Mouse (Mus musculus): ENCODE measurements around the gene Sorbs1. TPM values are rescaled to one million over a fixed set of nuclear protein-coding genes. Genes with fewer than 3 reads are reported as not detected.

The Sorbs1 gene
- polyA plus RNA-seq, 1 experiment from 2014 or later, result 35.7 TPM

GRCm38 (mm10) chr19:40259485-40259884 is 254.1 kb downstream of the Sorbs1 start:
- 91% methylated on average over 1 of the region's 1 CpGs for WGBS
- Histone ChIP-seq H3K4me1 (ENCODE audit: control insufficient read depth, insufficient read depth, low read length) (no peaks in the 10 kb centered on the region), H3K27me3 (ENCODE audit: control insufficient read depth, insufficient read depth, low read length) (no peaks in the 10 kb centered on the region), H3K27ac (replicated peaks; ENCODE audit: low read depth, low read length) (no peak overlapping the region), H3K4me3 (ENCODE audit: low read depth, low read length) (no peak overlapping the region), H3K4me2 (ENCODE audit: low read depth, low read length) (no peak overlapping the region), H3K9ac (replicated peaks; ENCODE audit: low read length) (no peak overlapping the region), H3K9me3 (replicated peaks; ENCODE audit: control insufficient read depth, low read length) (no peaks in the 10 kb centered on the region), H3K36me3 (replicated peaks; ENCODE audit: control insufficient read depth, insufficient read depth, low read depth, low read length) (no peaks in the 10 kb centered on the region)
- ATAC-seq (replicated peaks; ENCODE audit: insufficient number of reproducible peaks, low FRiP score, low TSS enrichment, low read depth) (no peak; the same call in 1 of the 2 replicates), DNase-seq (ENCODE audit: low spot score) (no peak)

- H3K4me3 ChIP-seq (ENCODE audit: low read depth, low read length), result no peak overlapping the region
- 51% methylated on average over 4 of the region's 4 CpGs for WGBS
- H3K27me3 ChIP-seq (ENCODE audit: control insufficient read depth, insufficient read depth, low read length), result no peaks in the 10 kb centered on the region
- no peaks in the 10 kb centered on the region for H3K36me3 ChIP-seq (replicated peaks; ENCODE audit: control insufficient read depth, insufficient read depth, low read depth, low read length)
- no peak overlapping the region for H3K4me2 ChIP-seq (ENCODE audit: low read depth, low read length)
- no peaks in the 10 kb centered on the region for H3K4me1 ChIP-seq (ENCODE audit: control insufficient read depth, insufficient read depth, low read length)
- ATAC-seq (replicated peaks; ENCODE audit: insufficient number of reproducible peaks, low FRiP score, low TSS enrichment, low read depth) (no peak), DNase-seq (ENCODE audit: low spot score) (no peak)
- H3K9me3 ChIP-seq (replicated peaks; ENCODE audit: control insufficient read depth, low read length), result no peaks in the 10 kb centered on the region
- H3K27ac ChIP-seq (replicated peaks; ENCODE audit: low read depth, low read length), result no peak overlapping the region
- no peak overlapping the region for H3K9ac ChIP-seq (replicated peaks; ENCODE audit: low read length)
Observed at GRCm38 (mm10) chr19:40257396-40257795, 256.2 kb downstream of the Sorbs1 start.

- H3K27me3 ChIP-seq (ENCODE audit: control insufficient read depth, insufficient read depth, low read length), result no peaks in the 10 kb centered on the region
- H3K9me3 ChIP-seq (replicated peaks; ENCODE audit: control insufficient read depth, low read length), result no peaks in the 10 kb centered on the region
- DNase-seq (ENCODE audit: low spot score), result no peak
- H3K4me2 ChIP-seq (ENCODE audit: low read depth, low read length), result no peak overlapping the region
- no peak overlapping the region for H3K27ac ChIP-seq (replicated peaks; ENCODE audit: low read depth, low read length)
- no peaks in the 10 kb centered on the region for H3K4me1 ChIP-seq (ENCODE audit: control insufficient read depth, insufficient read depth, low read length)
- ATAC-seq (replicated peaks; ENCODE audit: insufficient number of reproducible peaks, low FRiP score, low TSS enrichment, low read depth), result no peak
- 69% methylated on average over 2 of the region's 2 CpGs for WGBS
- no peaks in the 10 kb centered on the region for H3K36me3 ChIP-seq (replicated peaks; ENCODE audit: control insufficient read depth, insufficient read depth, low read depth, low read length)
- no peak overlapping the region for H3K4me3 ChIP-seq (ENCODE audit: low read depth, low read length)
- H3K9ac ChIP-seq (replicated peaks; ENCODE audit: low read length), result no peak overlapping the region
Observed at GRCm38 (mm10) chr19:40256376-40257050, 257.1 kb downstream of the Sorbs1 start.

GRCm38 (mm10) chr19:40255561-40255960 is 258.0 kb downstream of the Sorbs1 start:
- WGBS, result 74% methylated on average over 1 of the region's 1 CpGs
- no peaks in the 10 kb centered on the region for H3K36me3 ChIP-seq (replicated peaks; ENCODE audit: control insufficient read depth, insufficient read depth, low read depth, low read length)
- H3K9ac ChIP-seq (replicated peaks; ENCODE audit: low read length), result no peak overlapping the region
- no peak overlapping the region for H3K4me2 ChIP-seq (ENCODE audit: low read depth, low read length)
- no peaks in the 10 kb centered on the region for H3K4me1 ChIP-seq (ENCODE audit: control insufficient read depth, insufficient read depth, low read length)
- no peak for DNase-seq (ENCODE audit: low spot score)
- H3K27me3 ChIP-seq (ENCODE audit: control insufficient read depth, insufficient read depth, low read length), result no peaks in the 10 kb centered on the region
- no peak for ATAC-seq (replicated peaks; ENCODE audit: insufficient number of reproducible peaks, low FRiP score, low TSS enrichment, low read depth)
- no peak overlapping the region for H3K4me3 ChIP-seq (ENCODE audit: low read depth, low read length)
- H3K27ac ChIP-seq (replicated peaks; ENCODE audit: low read depth, low read length), result no peak overlapping the region
- no peaks in the 10 kb centered on the region for H3K9me3 ChIP-seq (replicated peaks; ENCODE audit: control insufficient read depth, low read length)

- Histone ChIP-seq H3K27ac (replicated peaks; ENCODE audit: low read depth, low read length) (no peak overlapping the region), H3K4me2 (ENCODE audit: low read depth, low read length) (no peak overlapping the region), H3K36me3 (replicated peaks; ENCODE audit: control insufficient read depth, insufficient read depth, low read depth, low read length) (no peaks in the 10 kb centered on the region), H3K9ac (replicated peaks; ENCODE audit: low read length) (no peak overlapping the region), H3K4me3 (ENCODE audit: low read depth, low read length) (no peak overlapping the region), H3K9me3 (replicated peaks; ENCODE audit: control insufficient read depth, low read length) (no peaks in the 10 kb centered on the region), H3K4me1 (ENCODE audit: control insufficient read depth, insufficient read depth, low read length) (no peaks in the 10 kb centered on the region), H3K27me3 (ENCODE audit: control insufficient read depth, insufficient read depth, low read length) (no peaks in the 10 kb centered on the region)
- DNase-seq (ENCODE audit: low spot score) (no peak), ATAC-seq (replicated peaks; ENCODE audit: insufficient number of reproducible peaks, low FRiP score, low TSS enrichment, low read depth) (no peak)
- 77% methylated on average over 3 of the region's 3 CpGs for WGBS
Observed at GRCm38 (mm10) chr19:40254741-40255140, 258.8 kb downstream of the Sorbs1 start.

GRCm38 (mm10) chr19:40253768-40254167 is 259.8 kb downstream of the Sorbs1 start:
- H3K4me1 ChIP-seq (ENCODE audit: control insufficient read depth, insufficient read depth, low read length), result no peaks in the 10 kb centered on the region
- H3K27ac ChIP-seq (replicated peaks; ENCODE audit: low read depth, low read length), result no peak overlapping the region
- H3K4me3 ChIP-seq (ENCODE audit: low read depth, low read length), result no peak overlapping the region
- no peak overlapping the region for H3K4me2 ChIP-seq (ENCODE audit: low read depth, low read length)
- H3K36me3 ChIP-seq (replicated peaks; ENCODE audit: control insufficient read depth, insufficient read depth, low read depth, low read length), result no peaks in the 10 kb centered on the region
- DNase-seq (ENCODE audit: low spot score) (peak; percentile 53), ATAC-seq (replicated peaks; ENCODE audit: insufficient number of reproducible peaks, low FRiP score, low TSS enrichment, low read depth) (no peak)
- H3K9me3 ChIP-seq (replicated peaks; ENCODE audit: control insufficient read depth, low read length), result no peaks in the 10 kb centered on the region
- no peaks in the 10 kb centered on the region for H3K27me3 ChIP-seq (ENCODE audit: control insufficient read depth, insufficient read depth, low read length)
- 27% methylated on average over 13 of the region's 13 CpGs for WGBS
- no peak overlapping the region for H3K9ac ChIP-seq (replicated peaks; ENCODE audit: low read length)

- Histone ChIP-seq H3K9me3 (replicated peaks; ENCODE audit: control insufficient read depth, low read length) (no peaks in the 10 kb centered on the region), H3K27me3 (ENCODE audit: control insufficient read depth, insufficient read depth, low read length) (no peaks in the 10 kb centered on the region), H3K4me1 (ENCODE audit: control insufficient read depth, insufficient read depth, low read length) (no peaks in the 10 kb centered on the region), H3K27ac (replicated peaks; ENCODE audit: low read depth, low read length) (no peak overlapping the region), H3K4me3 (ENCODE audit: low read depth, low read length) (no peak overlapping the region), H3K36me3 (replicated peaks; ENCODE audit: control insufficient read depth, insufficient read depth, low read depth, low read length) (no peaks in the 10 kb centered on the region), H3K9ac (replicated peaks; ENCODE audit: low read length) (no peak overlapping the region), H3K4me2 (ENCODE audit: low read depth, low read length) (no peak overlapping the region)
- ATAC-seq (replicated peaks; ENCODE audit: insufficient number of reproducible peaks, low FRiP score, low TSS enrichment, low read depth), result no peak
- no peak for DNase-seq (ENCODE audit: low spot score)
- WGBS, result 87% methylated on average over 4 of the region's 4 CpGs
Observed at GRCm38 (mm10) chr19:40251115-40251514, 262.5 kb downstream of the Sorbs1 start.

GRCm38 (mm10) chr19:40249352-40249751 is 264.2 kb downstream of the Sorbs1 start:
- 88% methylated on average over 11 of the region's 11 CpGs for WGBS
- ATAC-seq (replicated peaks; ENCODE audit: insufficient number of reproducible peaks, low FRiP score, low TSS enrichment, low read depth) (no peak), DNase-seq (ENCODE audit: low spot score) (no peak)
- Histone ChIP-seq H3K9me3 (replicated peaks; ENCODE audit: control insufficient read depth, low read length) (no peaks in the 10 kb centered on the region), H3K9ac (replicated peaks; ENCODE audit: low read length) (no peak overlapping the region), H3K27ac (replicated peaks; ENCODE audit: low read depth, low read length) (no peak overlapping the region), H3K27me3 (ENCODE audit: control insufficient read depth, insufficient read depth, low read length) (no peaks in the 10 kb centered on the region), H3K4me3 (ENCODE audit: low read depth, low read length) (no peak overlapping the region), H3K4me1 (ENCODE audit: control insufficient read depth, insufficient read depth, low read length) (no peaks in the 10 kb centered on the region), H3K36me3 (replicated peaks; ENCODE audit: control insufficient read depth, insufficient read depth, low read depth, low read length) (no peaks in the 10 kb centered on the region), H3K4me2 (ENCODE audit: low read depth, low read length) (no peak overlapping the region)
